Mouse (Mus musculus) mouse trophoblast stem cell (cell line): ENCODE results near the gene Gnao1.

Experiments used
- in situ Hi-C, 2 experiments: fragments of 300-500 bp; cut with MseI, MboI; formaldehyde crosslinking; loops; 2 replicates in 1 of 2; 3 replicates in 1 of 2; pipeline ENCODE4 v1.15.1; 2025

Gnao1 gene

DNA sequence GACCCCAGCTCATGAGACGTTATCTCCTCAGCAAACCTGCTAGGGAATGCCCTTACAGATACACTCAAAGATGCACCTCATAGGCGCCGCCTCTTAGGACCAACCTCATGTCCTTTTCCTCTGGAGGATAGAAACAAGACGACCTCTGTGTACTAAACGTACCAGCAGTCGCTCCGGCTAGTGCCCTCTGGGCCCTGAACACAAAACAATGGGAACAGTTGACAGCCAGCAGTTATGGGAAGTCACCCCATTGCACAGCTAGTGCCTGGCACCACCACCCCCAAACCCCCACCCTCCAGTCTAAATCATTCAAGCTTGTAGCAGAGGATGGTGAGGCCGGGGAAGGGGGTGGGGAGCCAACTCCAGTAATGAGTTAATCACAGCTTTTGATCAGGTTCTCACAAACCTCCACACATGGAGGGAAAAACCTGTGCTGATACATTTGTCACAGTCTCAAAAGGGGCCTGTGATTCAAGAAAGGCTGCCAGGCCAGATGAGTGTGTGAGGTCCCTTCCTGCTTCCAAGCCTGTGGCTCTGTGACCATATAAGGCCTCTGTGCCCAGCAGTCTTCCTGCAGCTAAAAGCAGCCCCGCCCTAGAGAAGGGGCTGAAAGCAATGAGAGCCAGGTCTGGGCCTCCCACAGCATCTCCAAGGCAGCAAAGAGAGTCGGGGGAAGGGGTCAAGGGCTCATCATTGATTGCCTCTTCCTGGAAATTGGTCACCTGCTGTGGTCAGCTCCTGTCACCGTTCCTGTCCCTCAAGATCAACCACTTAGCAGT is 79.1 kb downstream of the Gnao1 start:
- in situ Hi-C loops = no loop called here

DNA sequence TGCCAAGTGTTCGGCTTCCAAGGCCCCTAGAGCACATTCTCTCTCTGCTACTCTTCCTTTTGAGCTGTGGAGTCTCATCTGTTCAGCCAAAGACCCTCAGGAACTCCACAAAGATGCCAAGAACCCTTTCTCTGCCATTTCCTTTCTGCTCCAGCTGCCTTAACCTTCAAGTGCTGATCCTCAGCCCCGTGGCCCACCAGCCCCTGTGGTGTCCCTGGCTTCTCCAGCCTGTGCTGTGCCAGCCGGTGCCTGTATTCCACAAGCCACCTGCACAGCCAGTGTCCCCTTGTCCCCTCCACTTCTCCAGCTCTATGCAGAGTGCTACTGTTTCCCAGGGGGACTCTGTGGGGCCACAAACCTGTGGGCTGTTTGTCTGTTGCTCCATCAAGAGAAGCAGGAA is 83.8 kb downstream of the Gnao1 start:
- in situ Hi-C loops = no loop called here

- in situ Hi-C loops = no loop called here
Measured at GRCm38 (mm10) chr8:93896841-93897551, 87.2 kb downstream of the Gnao1 start.

- in situ Hi-C loops = no loop called here
Measured at GRCm38 (mm10) chr8:93898570-93898969, 88.8 kb downstream of the Gnao1 start.

DNA sequence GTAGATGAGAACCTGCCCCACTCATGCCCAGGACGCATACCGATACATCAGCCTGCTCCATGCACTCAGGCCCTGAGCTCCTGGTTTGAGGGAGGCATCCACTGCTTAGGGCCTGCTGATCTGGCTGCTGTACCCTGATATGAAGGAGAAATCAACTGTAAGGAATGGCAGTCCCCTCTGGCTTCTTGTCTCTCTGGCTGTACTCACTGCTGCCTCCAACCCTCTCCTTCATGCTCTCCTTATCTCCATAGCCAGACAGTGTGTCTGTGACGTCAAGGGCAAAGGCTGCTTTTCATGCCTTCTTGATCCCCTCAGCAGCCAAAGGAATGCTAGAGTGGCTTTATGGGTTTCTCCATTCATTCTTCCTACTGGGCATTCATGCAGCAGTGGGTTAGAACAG is 92.3 kb downstream of the Gnao1 start:
- in situ Hi-C loops = no loop called here

DNA sequence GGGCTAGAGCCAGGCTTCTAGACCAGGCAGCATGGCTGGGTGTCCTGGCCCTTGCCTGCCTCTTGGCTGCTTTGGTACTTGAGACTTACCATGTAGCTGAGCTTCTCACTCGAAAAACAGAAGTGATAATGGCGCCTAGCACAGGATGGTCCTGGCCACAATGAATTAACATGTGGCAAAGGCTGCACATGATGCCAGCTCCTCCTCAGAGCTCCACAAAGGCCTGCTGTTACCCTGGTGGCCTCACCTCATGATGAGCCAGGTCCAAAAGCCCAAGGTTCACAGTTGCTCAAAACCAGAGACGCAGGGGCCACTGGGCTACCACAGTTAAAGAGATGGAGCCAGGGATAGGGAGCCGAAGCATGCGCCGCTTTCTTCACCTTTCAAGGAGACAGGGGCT is 97.2 kb downstream of the Gnao1 start:
- in situ Hi-C loops = no loop called here

GRCm38 (mm10) chr8:93907987-93908441 is 98.2 kb downstream of the Gnao1 start:
- in situ Hi-C loops = no loop called here

DNA sequence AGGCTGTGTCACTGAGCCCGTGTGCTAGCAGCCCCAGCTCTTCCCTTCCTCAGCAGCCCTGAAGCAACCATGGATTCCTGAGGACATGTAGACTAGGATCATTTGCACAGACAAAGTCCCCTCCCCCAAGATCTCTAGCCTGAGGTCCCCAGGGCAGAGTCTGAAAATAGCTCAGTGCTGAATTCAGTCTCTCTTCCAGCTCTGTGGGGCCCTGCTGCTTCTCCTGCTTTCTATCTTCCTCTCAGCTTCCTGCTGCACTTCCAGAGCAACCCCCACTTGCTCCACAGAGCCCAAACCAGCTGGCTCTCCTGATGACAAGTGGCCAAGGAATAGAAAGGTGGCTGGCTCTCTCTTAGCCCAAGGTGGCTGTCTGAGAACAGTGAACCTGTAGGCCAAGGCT is 98.8 kb downstream of the Gnao1 start:
- in situ Hi-C loops = no loop called here

DNA sequence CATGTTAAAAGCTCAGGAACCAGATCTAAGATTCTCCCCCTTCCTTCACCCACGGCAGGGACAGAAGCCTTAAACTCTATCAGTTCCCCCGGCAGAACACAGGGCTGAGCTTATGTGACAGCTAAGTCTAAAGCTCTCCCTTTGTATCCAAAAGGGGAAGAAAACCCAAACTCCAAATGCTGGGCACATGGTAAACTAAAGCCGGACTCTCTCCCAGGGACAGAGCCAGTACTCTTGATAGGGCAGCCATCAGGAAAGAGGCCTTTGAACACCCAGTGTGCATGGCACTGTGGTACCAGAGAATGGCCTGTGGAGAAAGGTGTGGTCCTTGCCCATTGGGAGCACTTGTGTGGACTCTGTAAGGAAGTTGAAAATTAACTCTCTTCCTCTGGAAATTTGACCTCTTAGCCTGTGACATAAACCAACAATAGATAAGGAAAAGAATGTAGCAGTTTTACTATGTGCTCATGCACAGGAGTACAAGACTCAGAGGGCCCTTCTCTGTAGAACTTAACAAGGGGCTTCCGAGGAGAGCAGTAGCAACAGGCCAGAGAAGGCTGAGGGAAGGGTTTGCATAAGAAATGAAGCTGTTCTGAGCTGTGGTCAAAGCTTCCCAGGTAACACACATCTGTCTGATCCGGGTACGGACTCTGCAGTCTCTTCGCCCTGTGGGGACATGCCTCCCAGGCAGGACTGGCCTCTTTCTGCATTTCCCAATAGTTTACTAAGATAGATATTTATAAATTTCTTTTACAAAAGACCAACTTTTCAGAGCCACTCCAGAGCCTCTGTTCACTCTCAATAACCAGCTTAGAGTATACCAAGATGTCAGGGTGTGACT is 102.2 kb downstream of the Gnao1 start:
- in situ Hi-C loops = no loop called here

DNA sequence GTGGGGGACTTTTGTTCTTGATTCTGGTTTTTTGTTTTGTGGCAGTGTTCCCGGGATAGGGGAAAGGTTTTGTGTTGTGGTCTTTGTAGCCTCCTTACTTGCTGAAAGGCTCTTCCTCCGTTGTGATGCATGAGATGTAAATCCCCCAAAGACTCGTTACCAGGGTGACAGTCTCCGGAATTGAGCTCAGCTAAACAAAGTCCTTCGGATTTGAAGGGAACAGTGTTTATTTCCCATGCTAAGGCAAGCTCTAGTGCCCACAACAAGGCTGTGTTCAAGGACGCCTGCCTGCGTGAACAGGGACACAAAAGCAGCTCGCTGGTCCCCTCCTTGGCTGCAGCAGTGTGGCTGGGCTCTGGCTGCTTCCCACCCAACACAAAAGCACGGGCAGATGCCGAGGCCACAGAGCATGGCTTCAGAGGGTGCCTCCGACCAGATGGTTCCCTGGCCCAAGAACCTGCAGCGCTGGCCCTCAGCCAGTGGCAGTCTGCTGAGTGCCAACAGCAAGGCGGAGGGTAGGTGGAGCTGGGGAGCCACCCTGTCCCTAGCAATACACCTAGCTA is 108.2 kb downstream of the Gnao1 start:
- in situ Hi-C loops = no loop called here

- in situ Hi-C loops = no loop called here
Measured at GRCm38 (mm10) chr8:93918580-93918979, 108.8 kb downstream of the Gnao1 start.

- in situ Hi-C loops = no loop called here
Measured at GRCm38 (mm10) chr8:93919422-93919821, 109.7 kb downstream of the Gnao1 start.

DNA sequence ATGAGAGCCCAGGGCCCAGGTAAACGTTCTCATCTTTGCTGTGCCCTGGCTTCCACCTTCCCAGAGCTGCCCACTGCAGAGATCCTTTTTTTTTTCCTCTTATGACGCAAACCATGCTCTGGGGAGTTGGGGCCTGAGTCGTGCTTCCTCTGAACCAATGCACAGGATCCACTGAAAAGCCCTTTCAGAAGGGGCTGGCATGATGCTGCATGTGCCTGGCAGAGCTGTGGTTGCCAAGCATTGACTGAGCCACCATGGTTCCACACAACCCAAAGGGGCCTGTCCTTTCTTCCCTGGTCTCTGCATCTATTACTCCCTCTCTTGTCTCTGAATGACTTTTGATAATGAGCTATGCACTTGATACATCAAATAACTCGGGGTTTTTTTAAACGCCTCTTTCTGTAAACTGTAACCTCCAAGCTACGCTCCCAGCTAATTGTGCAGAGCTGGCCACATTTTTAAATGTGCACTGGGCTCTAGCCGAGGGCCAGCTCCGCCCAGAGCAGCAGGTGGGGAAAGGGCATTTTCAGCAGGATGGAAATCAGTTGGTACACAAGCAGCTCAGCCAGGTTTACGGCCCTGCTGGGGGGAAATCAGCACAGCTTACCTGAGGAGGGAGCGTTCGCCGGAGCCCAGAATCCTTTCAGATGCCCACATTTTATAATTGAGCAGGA is 110.3 kb downstream of the Gnao1 start:
- in situ Hi-C loops = no loop called here

DNA sequence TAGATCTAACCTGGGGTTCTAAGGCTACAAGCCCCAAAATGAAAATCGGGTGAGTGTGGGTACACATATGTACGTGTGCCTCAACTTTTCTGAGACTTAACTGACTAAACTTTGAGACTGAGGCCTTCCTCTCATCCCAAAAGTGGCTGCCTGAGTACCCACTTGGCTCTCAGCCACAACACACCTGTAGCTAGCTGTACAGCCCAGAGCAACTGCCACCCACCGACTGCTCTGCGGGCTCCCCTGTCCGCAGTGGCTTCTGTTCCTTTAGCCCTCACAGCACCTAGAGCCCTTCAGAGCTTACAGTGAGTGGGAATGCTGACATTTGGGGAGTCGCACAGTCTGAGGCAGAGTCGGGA is 110.8 kb downstream of the Gnao1 start:
- in situ Hi-C loops = no loop called here

DNA sequence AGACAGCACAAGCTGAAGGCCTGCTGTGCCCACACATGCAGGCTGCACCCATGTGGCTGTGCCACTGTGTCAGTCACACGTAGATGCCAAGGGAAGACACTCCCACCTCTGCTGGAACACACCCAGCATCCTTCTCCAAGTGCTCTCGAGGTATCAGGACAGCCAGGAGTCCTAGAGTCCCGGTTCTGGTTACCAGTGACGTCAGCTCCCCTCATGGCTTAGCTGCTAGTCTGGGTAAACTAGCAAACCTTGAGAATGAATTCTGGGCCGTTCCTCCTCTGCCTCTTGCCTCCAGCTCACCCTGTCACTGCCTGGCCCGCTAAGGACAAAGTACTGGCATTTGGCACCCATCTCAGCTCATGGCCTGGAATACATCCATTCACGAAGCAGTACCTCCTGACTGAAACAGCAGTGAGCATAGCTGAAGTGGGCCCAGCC is 114.2 kb downstream of the Gnao1 start:
- in situ Hi-C loops = no loop called here

- in situ Hi-C loops = no loop called here
Measured at GRCm38 (mm10) chr8:93925513-93925912, 115.7 kb downstream of the Gnao1 start.

- in situ Hi-C loops = no loop called here
Measured at GRCm38 (mm10) chr8:93929233-93929632, 119.5 kb downstream of the Gnao1 start.

DNA sequence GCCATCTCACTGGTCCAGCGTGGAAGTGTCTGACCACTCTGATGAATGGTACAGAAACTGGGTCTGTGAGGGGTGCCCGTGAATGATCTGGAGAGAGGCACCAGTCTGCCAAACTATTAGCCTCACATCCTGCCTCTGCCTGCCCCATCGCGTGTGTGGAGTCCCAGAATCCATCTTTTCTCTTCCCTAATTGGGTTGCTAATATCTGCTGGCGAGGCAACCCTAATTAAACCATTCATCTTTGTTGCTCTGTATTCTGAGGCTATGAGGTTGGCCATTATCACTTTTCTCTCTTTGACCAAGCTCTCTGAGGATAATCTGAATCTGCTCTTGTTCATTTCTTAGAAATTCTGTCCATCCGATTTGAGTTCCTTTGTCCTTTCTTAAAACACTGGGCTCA is 121.6 kb downstream of the Gnao1 start:
- in situ Hi-C loops = loop anchor here in 1 of 2 experiments (10.0 kb wide), 2 partner anchors 267 to 337 kb away; no protein-coding TSS in a partner anchor

- in situ Hi-C loops = loop anchor here in 1 of 2 experiments (10.0 kb wide), 2 partner anchors 268 to 338 kb away; no protein-coding TSS in a partner anchor
Measured at GRCm38 (mm10) chr8:93932873-93933272, 123.1 kb downstream of the Gnao1 start.

- in situ Hi-C loops = loop anchor here in 1 of 2 experiments (10.0 kb wide), 2 partner anchors 268 to 338 kb away; no protein-coding TSS in a partner anchor
Measured at GRCm38 (mm10) chr8:93933288-93933687, 123.5 kb downstream of the Gnao1 start.

DNA sequence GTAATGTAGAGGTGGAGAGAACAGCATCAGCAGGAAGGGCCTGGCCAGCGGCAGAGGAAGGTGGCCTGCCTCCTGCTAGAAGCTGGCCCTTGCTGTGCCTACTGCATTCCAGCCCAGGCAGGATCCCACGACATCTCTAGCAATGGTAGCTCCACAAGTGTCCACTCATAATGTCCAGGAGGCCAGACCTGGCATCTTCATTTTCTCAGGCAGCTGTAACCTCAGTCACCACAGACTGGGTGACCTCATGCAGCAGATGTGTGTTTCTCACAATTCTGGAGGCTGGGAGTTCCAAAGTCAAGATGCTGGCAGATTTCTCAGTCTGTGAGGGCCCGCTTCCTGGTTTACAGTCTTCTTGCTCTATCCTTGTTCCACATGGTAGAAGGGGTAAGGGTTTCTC is 128.4 kb downstream of the Gnao1 start:
- in situ Hi-C loops = loop anchor here in 1 of 2 experiments (10.0 kb wide), 2 partner anchors 273 to 343 kb away; no protein-coding TSS in a partner anchor
